Mouse (Mus musculus): ENCODE measurements around the gene Ttc23. TPM values are rescaled to one million over a fixed set of nuclear protein-coding genes. Genes with fewer than 3 reads are reported as not detected.
A peak's percentile ranks its signal among the peaks of the same experiment; 100 is the strongest.

The Ttc23 gene
- total RNA-seq, 4 experiments from 2014 or later, result 6.6 to 7.9 (median 7.3) TPM

- no peak for DNase-seq (ENCODE audit: low spot score in 2 of 2)
Observed at GRCm38 (mm10) chr7:67732276-67732675, 85.1 kb downstream of the Ttc23 start.

- DNase-seq (ENCODE audit: low spot score in 2 of 2), result no peak
Observed at GRCm38 (mm10) chr7:67740382-67740781, 93.2 kb downstream of the Ttc23 start.

GRCm38 (mm10) chr7:67740796-67741195, 93.6 kb downstream of the Ttc23 start:
- no peak for DNase-seq (ENCODE audit: low spot score in 2 of 2)

- DNase-seq (ENCODE audit: low spot score in 2 of 2), result no peak
Observed at GRCm38 (mm10) chr7:67741706-67742105, 94.5 kb downstream of the Ttc23 start.

- no peak for DNase-seq (ENCODE audit: low spot score in 2 of 2)
Observed at GRCm38 (mm10) chr7:67747731-67748305, 100.6 kb downstream of the Ttc23 start.

- DNase-seq (ENCODE audit: low spot score in 2 of 2), result peak in 1 of 2 experiments; percentile 14
Observed at GRCm38 (mm10) chr7:67749441-67750239, 102.4 kb downstream of the Ttc23 start.

- DNase-seq (ENCODE audit: low spot score in 2 of 2), result no peak
Observed at GRCm38 (mm10) chr7:67754606-67755005, 107.4 kb downstream of the Ttc23 start.

- DNase-seq (ENCODE audit: low spot score in 2 of 2), result no peak
Observed at GRCm38 (mm10) chr7:67755366-67755765, 108.2 kb downstream of the Ttc23 start.

- no peak for DNase-seq (ENCODE audit: low spot score in 2 of 2)
Observed at GRCm38 (mm10) chr7:67756636-67757035, 109.4 kb downstream of the Ttc23 start.

- DNase-seq (ENCODE audit: low spot score in 2 of 2), result peak in 1 of 2 experiments; percentile 23
Observed at GRCm38 (mm10) chr7:67758506-67758857, 111.3 kb downstream of the Ttc23 start.

GRCm38 (mm10) chr7:67758858-67759628, 111.8 kb downstream of the Ttc23 start:
- peak; percentile 52 to 72 for DNase-seq (ENCODE audit: low spot score in 2 of 2)

GRCm38 (mm10) chr7:67759629-67759995, 112.4 kb downstream of the Ttc23 start, which contains the start of gene Synm:
Gene Synm, minus strand, starts transcription at chr7:67759742.
- peak; percentile 77 to 91 for DNase-seq (ENCODE audit: low spot score in 2 of 2)

GRCm38 (mm10) chr7:67763625-67764024, 116.4 kb downstream of the Ttc23 start:
- DNase-seq (ENCODE audit: low spot score in 2 of 2), result no peak

GRCm38 (mm10) chr7:67768125-67768524, 120.9 kb downstream of the Ttc23 start:
- DNase-seq (ENCODE audit: low spot score in 2 of 2), result no peak

GRCm38 (mm10) chr7:67769487-67769886, 122.3 kb downstream of the Ttc23 start:
- DNase-seq (ENCODE audit: low spot score in 2 of 2), result no peak

GRCm38 (mm10) chr7:67772231-67772630, 125.0 kb downstream of the Ttc23 start:
- no peak for DNase-seq (ENCODE audit: low spot score in 2 of 2)

- no peak for DNase-seq (ENCODE audit: low spot score in 2 of 2)
Observed at GRCm38 (mm10) chr7:67775623-67776022, 128.4 kb downstream of the Ttc23 start.

- DNase-seq (ENCODE audit: low spot score in 2 of 2), result no peak
Observed at GRCm38 (mm10) chr7:67776636-67777305, 129.6 kb downstream of the Ttc23 start.

- no peak for DNase-seq (ENCODE audit: low spot score in 2 of 2)
Observed at GRCm38 (mm10) chr7:67787861-67788260, 140.7 kb downstream of the Ttc23 start.

- peak; percentile 48 to 72 for DNase-seq (ENCODE audit: low spot score in 2 of 2)
Observed at GRCm38 (mm10) chr7:67788713-67789112, 141.5 kb downstream of the Ttc23 start.

GRCm38 (mm10) chr7:67791256-67791655, 144.0 kb downstream of the Ttc23 start:
- no peak for DNase-seq (ENCODE audit: low spot score in 2 of 2)

GRCm38 (mm10) chr7:67793449-67793848, 146.2 kb downstream of the Ttc23 start:
- DNase-seq (ENCODE audit: low spot score in 2 of 2), result no peak

Measured in layer of hippocampus, adult 8-10 months (tissue).